Mouse (Mus musculus) kidney, adult 2 months (tissue): ENCODE results near the gene Bhlhb9.

Experiments used
- CTCF ChIP-seq: fragments of 200-500 bp; conservative IDR thresholded peaks from 2 replicates; pipeline ENCODE4 v1.5.1; 2011; ENCODE audit warnings: low read depth, mild to moderate bottlenecking, control low read depth, low read length, moderate library complexity, mixed read lengths; ENCODE audit not compliant: insufficient read depth, insufficient read length
- POLR2A ChIP-seq: fragments of 200-500 bp; IDR thresholded peaks from one replicate; pipeline ENCODE4 v1.6.1; 2011; ENCODE audit warnings: low read depth, low read length, control low read depth

DNA sequence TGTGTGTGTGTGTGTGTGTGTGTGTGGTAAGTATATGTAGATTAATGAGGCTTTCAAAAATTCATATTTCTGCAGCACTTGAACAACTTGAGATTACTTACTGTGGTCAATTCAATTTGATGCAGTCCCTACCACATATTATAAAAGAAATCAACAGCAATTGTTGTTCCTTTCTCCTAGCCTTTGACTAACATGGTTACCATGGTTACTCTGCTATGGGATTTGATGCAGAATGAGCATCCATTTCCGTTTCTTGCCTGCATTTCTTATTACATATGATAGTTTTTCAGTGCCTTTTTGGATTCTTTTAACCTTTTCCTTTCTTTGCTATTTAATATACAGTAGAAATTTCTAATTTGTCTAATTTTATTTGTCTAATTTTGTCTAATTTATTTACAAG lies 119.7 kb downstream of the Bhlhb9 start:
- no peak for TF ChIP-seq POLR2A
- no peak for TF ChIP-seq CTCF
